Mouse (Mus musculus) limb, embryonic 14.5 days (tissue): ENCODE results near the gene Slc22a20. TPM values are rescaled to one million over a fixed set of nuclear protein-coding genes. Genes with fewer than 3 reads are reported as not detected.

Experiments
- ATAC-seq: fragments of 200-750 bp; cut with Nextera tagmentation; 2 replicates; pipeline ENCODE4 v1.8.0; 2017; ENCODE audit warnings: low read depth, moderate number of reproducible peaks, moderate TSS enrichment; ENCODE audit not compliant: low FRiP score
- DNase-seq: peaks from one replicate; pipeline ENCODE4 v3.0.0-alpha.2; 2015; ENCODE audit warnings: low spot score
- H3K27ac ChIP-seq: fragments of 300-500 bp; sonication (generic); replicated peaks from 2 replicates; pipeline ENCODE4 v1.5.1; 2014; ENCODE audit warnings: low read depth, mild to moderate bottlenecking, low read length, moderate library complexity, mixed read lengths
- H3K27me3 ChIP-seq: fragments of 300-500 bp; sonication (generic); 2 replicates; pipeline ENCODE4 v1.6.1; 2014; ENCODE audit warnings: low read length, mixed read lengths; ENCODE audit not compliant: control insufficient read depth, insufficient read depth
- H3K36me3 ChIP-seq: fragments of 300-500 bp; sonication (generic); 2 replicates; pipeline ENCODE4 v1.6.1; 2014; ENCODE audit warnings: mild to moderate bottlenecking, low read length, moderate library complexity, mixed read lengths; ENCODE audit not compliant: control insufficient read depth, insufficient read depth
- H3K4me1 ChIP-seq: fragments of 300-500 bp; sonication (generic); 2 replicates; pipeline ENCODE4 v1.6.1; 2014; ENCODE audit warnings: antibody characterized with exemption, low read length, mixed read lengths; ENCODE audit not compliant: control insufficient read depth, insufficient read depth
- H3K4me2 ChIP-seq: fragments of 300-500 bp; sonication (generic); replicated peaks from 2 replicates; pipeline ENCODE4 v1.6.1; 2014; ENCODE audit warnings: low read depth, mild to moderate bottlenecking, low read length, moderate library complexity; ENCODE audit not compliant: severe bottlenecking
- H3K4me3 ChIP-seq: fragments of 300-500 bp; sonication (generic); replicated peaks from 2 replicates; pipeline ENCODE4 v1.5.1; 2014; ENCODE audit warnings: low read length
- H3K9ac ChIP-seq: fragments of 300-500 bp; sonication (generic); 2 replicates; pipeline ENCODE4 v1.6.1; 2014; ENCODE audit warnings: mild to moderate bottlenecking, low read depth, low read length, moderate library complexity; ENCODE audit not compliant: severe bottlenecking
- H3K9me3 ChIP-seq: fragments of 300-500 bp; sonication (generic); 2 replicates; pipeline ENCODE4 v1.6.1; 2016; ENCODE audit warnings: low read length; ENCODE audit not compliant: control insufficient read depth
- POLR2A ChIP-seq: fragments of 200-500 bp; IDR thresholded peaks from 2 replicates; pipeline ENCODE4 v1.8.0; 2012; ENCODE audit warnings: inconsistent platforms, mild to moderate bottlenecking, moderate library complexity, borderline replicate concordance; ENCODE audit not compliant: insufficient read depth, insufficient read length; ENCODE audit errors: extremely low read depth
- WGBS: fragments of 180-500 bp; shearing (Covaris S2); extraction: QIAGEN DNeasy Blood & Tissue Kit; methylation state at CpG from one replicate; pipeline ENCODE4 v1.1.7; 2014; 5-methylcytosine and 5-hydroxymethylcytosine counted together
- polyA plus RNA-seq, 2 experiments: library from polyadenylated mRNA; depleted of rRNA in 1 of 2; stranded (reverse) in 1 of 2; unstranded in 1 of 2; fragments of >200 nt; fragmentation: Nextera tagmentation in 1 of 2; extraction: Ambion mirVana in 1 of 2; gene quantifications; 2 replicates each; pipeline versions ENCODE4 v1.2.1 to v1.2.3; 2012 to 2014

Slc22a20 gene
- polyA plus RNA-seq, 2 experiments = not detected

DNA sequence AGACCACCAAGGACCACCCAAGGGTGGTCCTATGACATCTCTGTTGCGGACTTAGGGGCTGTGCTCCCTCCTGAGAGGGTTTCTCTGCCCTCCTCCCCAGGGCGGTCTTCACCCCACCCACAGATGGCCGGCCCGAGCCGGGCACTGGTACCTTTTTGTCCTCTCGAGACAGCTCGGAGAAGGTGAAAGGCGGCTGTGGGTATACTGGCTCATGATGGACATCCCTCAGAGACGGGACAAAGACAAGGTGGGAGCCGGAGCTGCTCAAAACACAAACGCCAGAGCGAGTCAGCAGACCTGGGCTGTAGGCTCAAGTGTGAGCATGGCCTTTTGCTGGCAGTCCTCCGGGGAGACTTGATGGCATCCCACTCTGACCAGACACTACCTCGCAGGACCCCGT lies 42.5 kb downstream of the Slc22a20 start:
- 94% methylated on average over 15 of the region's 15 CpGs for WGBS
- H3K9ac ChIP-seq = no peak overlapping the region

DNA sequence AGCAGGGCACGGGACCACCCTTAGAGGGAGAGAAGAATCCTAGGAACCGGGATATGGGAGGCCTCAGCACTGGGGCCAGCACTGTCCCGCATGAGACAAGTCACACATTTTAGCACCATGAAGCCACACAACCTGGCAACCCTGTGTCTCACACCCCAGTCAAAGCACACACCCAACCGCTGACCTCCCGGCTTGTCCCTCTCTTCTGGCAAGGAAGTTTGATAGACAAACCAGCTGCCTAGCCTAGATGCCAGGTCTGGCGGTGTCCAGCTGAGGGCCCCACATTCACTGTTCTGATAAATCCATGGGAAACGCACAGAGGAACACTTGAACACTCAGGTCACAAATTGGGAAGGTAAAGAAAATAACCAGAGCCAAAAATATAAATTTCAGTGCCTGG lies 43.4 kb downstream of the Slc22a20 start:
- no peak overlapping the region for H3K27ac ChIP-seq
- H3K9ac ChIP-seq = no peak overlapping the region
- no peak for ATAC-seq
- no peak overlapping the region for H3K4me2 ChIP-seq
- TF ChIP-seq POLR2A = no peak
- no peaks in the 10 kb centered on the region for H3K9me3 ChIP-seq
- H3K27me3 ChIP-seq = no peaks in the 10 kb centered on the region
- no peaks in the 10 kb centered on the region for H3K4me1 ChIP-seq
- H3K36me3 ChIP-seq = peaks cover 62% of the 10 kb centered on the region
- DNase-seq = no peak
- H3K4me3 ChIP-seq = no peak overlapping the region
- 85% methylated on average over 7 of the region's 7 CpGs for WGBS

More for the DNA sequence above, 42.5 kb downstream of the Slc22a20 start:
- Histone ChIP-seq H3K27ac (no peak overlapping the region), H3K9me3 (no peaks in the 10 kb centered on the region), H3K36me3 (peaks cover 70% of the 10 kb centered on the region), H3K4me2 (no peak overlapping the region), H3K27me3 (no peaks in the 10 kb centered on the region), H3K4me1 (no peaks in the 10 kb centered on the region), H3K4me3 (no peak overlapping the region)
- DNase-seq (no peak), ATAC-seq (no peak)
- TF ChIP-seq POLR2A = no peak

DNA sequence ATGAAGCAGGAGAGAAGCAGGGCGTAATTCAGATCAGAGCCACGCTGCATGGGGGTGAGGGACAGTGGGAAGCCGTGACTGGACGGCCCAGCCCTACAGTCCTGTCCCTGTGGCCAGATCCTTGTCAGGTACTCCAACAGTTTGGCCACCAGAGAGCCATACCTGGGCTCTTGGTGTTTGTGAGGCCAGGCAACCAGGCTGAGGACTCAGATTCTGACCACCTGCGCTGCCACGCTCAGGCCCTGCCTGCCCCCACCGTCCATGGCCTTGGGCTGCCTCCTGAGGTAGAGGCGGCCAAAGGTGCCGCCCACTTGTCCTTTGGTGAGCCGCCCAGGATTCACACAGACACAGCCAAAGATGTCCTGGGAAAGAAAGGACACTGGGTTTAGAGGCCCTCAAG lies 45.3 kb downstream of the Slc22a20 start:
- 0 out of 2 replicates have a peak, but pooled peaks cover 2% of the 10 kb centered on the region for H3K4me1 ChIP-seq
- ATAC-seq = no peak
- peaks cover 47% of the 10 kb centered on the region for H3K36me3 ChIP-seq
- no peak overlapping the region for H3K9ac ChIP-seq
- WGBS = 85% methylated on average over 10 of the region's 10 CpGs
- no peak for TF ChIP-seq POLR2A
- H3K4me2 ChIP-seq = no peak overlapping the region
- peak overlapping the region; percentile 56; the same call in 1 of the 2 replicates for H3K27ac ChIP-seq
- DNase-seq = no peak
- no peaks in the 10 kb centered on the region for H3K27me3 ChIP-seq
- H3K9me3 ChIP-seq = no peaks in the 10 kb centered on the region
- no peak overlapping the region for H3K4me3 ChIP-seq

DNA sequence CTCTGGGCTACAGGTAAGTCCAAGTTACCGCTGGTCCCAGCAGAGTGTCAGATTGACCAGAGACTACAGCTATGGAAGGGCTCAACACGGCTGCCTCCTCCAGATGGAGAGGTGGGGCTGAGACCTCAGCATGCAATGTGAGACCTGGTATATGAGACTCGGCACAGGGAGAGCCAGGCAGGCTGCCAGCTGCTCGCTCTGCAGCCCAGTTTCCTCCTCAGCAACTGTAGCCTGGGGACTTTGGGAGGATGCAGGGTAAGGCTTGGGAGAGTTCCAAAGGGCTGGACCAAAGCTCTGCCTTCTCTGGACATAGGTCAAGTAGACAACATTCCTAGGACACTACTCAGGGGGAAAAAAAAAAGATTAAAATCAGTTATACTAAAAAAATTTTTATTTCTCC lies 45.8 kb downstream of the Slc22a20 start:
- Histone ChIP-seq H3K4me3 (no peak overlapping the region), H3K4me1 (peaks cover 6% of the 10 kb centered on the region; the same call in 1 of the 2 replicates), H3K27ac (peak overlapping the region; percentile 56), H3K27me3 (no peaks in the 10 kb centered on the region), H3K36me3 (peaks cover 44% of the 10 kb centered on the region), H3K9ac (no peak overlapping the region), H3K9me3 (no peaks in the 10 kb centered on the region), H3K4me2 (no peak overlapping the region)
- WGBS = 51% methylated on average over 4 of the region's 4 CpGs
- peak; percentile 76 for ATAC-seq
- no peak for TF ChIP-seq POLR2A
- peak; percentile 86 for DNase-seq

DNA sequence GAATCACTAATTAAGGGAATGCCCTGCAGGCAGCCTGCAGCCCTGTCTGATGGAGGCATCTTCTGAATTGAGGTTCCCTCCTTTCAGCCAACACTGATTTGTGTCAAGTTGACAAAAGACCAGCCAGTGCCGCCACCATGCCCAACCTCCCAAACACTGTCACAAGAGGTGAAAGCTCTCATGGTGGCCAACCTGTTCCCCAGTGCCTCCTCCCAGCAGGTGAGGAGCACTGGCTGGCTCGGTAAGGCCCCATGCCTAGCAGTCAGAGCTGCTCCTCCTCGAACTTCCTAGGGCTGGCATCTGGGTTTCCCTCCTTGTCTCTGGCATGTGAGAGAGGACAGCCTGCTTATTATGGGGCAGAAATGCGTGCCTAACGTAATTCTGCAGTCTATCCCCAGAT lies 46.2 kb downstream of the Slc22a20 start:
- DNase-seq (no peak), ATAC-seq (no peak)
- Histone ChIP-seq H3K4me2 (no peak overlapping the region), H3K9ac (no peak overlapping the region), H3K36me3 (peaks cover 40% of the 10 kb centered on the region), H3K27ac (peak overlapping the region; percentile 39), H3K4me1 (peaks cover 9% of the 10 kb centered on the region; the same call in 1 of the 2 replicates), H3K4me3 (no peak overlapping the region), H3K9me3 (no peaks in the 10 kb centered on the region), H3K27me3 (no peaks in the 10 kb centered on the region)
- TF ChIP-seq POLR2A = no peak
- 84% methylated on average over 5 of the region's 5 CpGs for WGBS

DNA sequence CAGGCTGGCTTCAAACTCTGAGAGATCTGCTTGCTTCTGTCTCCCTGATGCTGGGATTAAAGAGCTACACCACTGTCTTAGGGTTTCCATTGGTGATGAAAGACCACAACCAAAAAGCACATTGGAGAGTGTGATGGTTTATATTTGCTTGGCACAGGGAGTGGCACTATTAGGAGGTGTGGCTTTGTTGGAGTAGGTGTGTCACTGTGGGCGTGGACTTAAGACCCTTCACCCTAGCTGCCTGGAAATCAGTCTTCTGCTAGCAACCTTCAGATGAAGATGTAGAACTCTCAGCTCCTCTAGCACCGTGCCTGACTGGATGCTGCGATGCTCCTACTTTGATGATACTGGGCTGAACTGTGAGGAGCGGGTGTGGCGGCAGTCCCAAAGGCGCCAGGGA lies 47.4 kb downstream of the Slc22a20 start:
- Histone ChIP-seq H3K4me1 (peaks cover 9% of the 10 kb centered on the region; the same call in 1 of the 2 replicates), H3K27me3 (no peaks in the 10 kb centered on the region), H3K4me2 (no peak overlapping the region), H3K4me3 (no peak overlapping the region), H3K36me3 (peaks cover 31% of the 10 kb centered on the region), H3K9ac (no peak overlapping the region), H3K27ac (no peak overlapping the region), H3K9me3 (no peaks in the 10 kb centered on the region)
- WGBS = 88% methylated on average over 6 of the region's 6 CpGs
- DNase-seq (no peak), ATAC-seq (no peak)
- TF ChIP-seq POLR2A = no peak
